Mouse (Mus musculus) E14TG2a.4 (cell line): ENCODE data around the gene Calcrl.
A peak's percentile ranks its signal among the peaks of the same experiment; 100 is the strongest.

Source experiments
- H3K27me3 ChIP-seq: 2 replicates; pipeline ENCODE4 v1.6.1; 2014; ENCODE audit warnings: low read length, control low read depth; ENCODE audit not compliant: insufficient read depth
- H3K36me3 ChIP-seq: 2 replicates; pipeline ENCODE4 v1.6.1; 2014; ENCODE audit warnings: low read length, control low read depth; ENCODE audit not compliant: insufficient read depth
- H3K4me1 ChIP-seq: replicated peaks from 2 replicates; pipeline ENCODE4 v1.6.1; 2014; ENCODE audit warnings: low read depth, low read length, control low read depth
- H3K4me3 ChIP-seq: replicated peaks from 2 replicates; pipeline ENCODE4 v1.5.1; 2014; ENCODE audit warnings: mild to moderate bottlenecking, low read length
- H3K9me3 ChIP-seq: 2 replicates; pipeline ENCODE4 v1.6.1; 2014; ENCODE audit warnings: low read length, control low read depth
- CTCF ChIP-seq: conservative IDR thresholded peaks from 2 replicates; pipeline ENCODE4 v1.5.1; 2014; ENCODE audit warnings: low read length
- NANOG ChIP-seq: IDR thresholded peaks from 2 replicates; pipeline ENCODE4 v1.6.1; 2014; ENCODE audit warnings: borderline replicate concordance, low read length, mixed read lengths
- POU5F1 ChIP-seq: IDR thresholded peaks from 2 replicates; pipeline ENCODE4 v1.6.1; 2014; ENCODE audit warnings: low read length, borderline replicate concordance

Gene Calcrl

GRCm38 (mm10) chr2:84454551-84455235 is 29.5 kb upstream of the Calcrl start:
- TF ChIP-seq CTCF, result no peak
- TF ChIP-seq POU5F1, result no peak
- no peak for TF ChIP-seq NANOG
- H3K27me3 ChIP-seq, result no peaks in the 10 kb centered on the region
- peaks cover 43% of the 10 kb centered on the region for H3K36me3 ChIP-seq
- H3K4me3 ChIP-seq, result 0 out of 2 replicates have a peak overlapping the region, but pooled peaks have one; percentile 1
- H3K9me3 ChIP-seq, result no peaks in the 10 kb centered on the region
- peaks cover 15% of the 10 kb centered on the region for H3K4me1 ChIP-seq

GRCm38 (mm10) chr2:84454051-84454450 is 28.8 kb upstream of the Calcrl start:
- H3K9me3 ChIP-seq, result no peaks in the 10 kb centered on the region
- no peaks in the 10 kb centered on the region for H3K27me3 ChIP-seq
- H3K4me1 ChIP-seq, result peaks cover 11% of the 10 kb centered on the region
- TF ChIP-seq NANOG (no peak), CTCF (peak; percentile 60)
- H3K36me3 ChIP-seq, result peaks cover 49% of the 10 kb centered on the region
- H3K4me3 ChIP-seq, result no peak overlapping the region

GRCm38 (mm10) chr2:84445499-84445898 is 20.3 kb upstream of the Calcrl start:
- H3K4me1 ChIP-seq, result no peaks in the 10 kb centered on the region
- no peak overlapping the region for H3K4me3 ChIP-seq
- TF ChIP-seq POU5F1 (no peak), CTCF (no peak), NANOG (no peak)
- peaks cover 47% of the 10 kb centered on the region for H3K36me3 ChIP-seq
- no peaks in the 10 kb centered on the region for H3K9me3 ChIP-seq
- no peaks in the 10 kb centered on the region for H3K27me3 ChIP-seq

- H3K36me3 ChIP-seq, result peaks cover 43% of the 10 kb centered on the region
- no peaks in the 10 kb centered on the region for H3K9me3 ChIP-seq
- H3K4me1 ChIP-seq, result no peaks in the 10 kb centered on the region
- H3K4me3 ChIP-seq, result no peak overlapping the region
- no peak for TF ChIP-seq CTCF
- no peak for TF ChIP-seq NANOG
- TF ChIP-seq POU5F1, result no peak
- no peaks in the 10 kb centered on the region for H3K27me3 ChIP-seq
Measured at GRCm38 (mm10) chr2:84441940-84442339, 16.7 kb upstream of the Calcrl start.

- peaks cover 4% of the 10 kb centered on the region for H3K36me3 ChIP-seq
- no peaks in the 10 kb centered on the region for H3K9me3 ChIP-seq
- H3K27me3 ChIP-seq, result no peaks in the 10 kb centered on the region
- H3K4me3 ChIP-seq, result no peak overlapping the region
- TF ChIP-seq POU5F1, result no peak
- TF ChIP-seq CTCF, result no peak; the same call in 1 of the 2 replicates
- TF ChIP-seq NANOG, result no peak
- peaks cover 6% of the 10 kb centered on the region for H3K4me1 ChIP-seq
Measured at GRCm38 (mm10) chr2:84429724-84430123, 4.5 kb upstream of the Calcrl start.

- H3K36me3 ChIP-seq, result peaks cover 4% of the 10 kb centered on the region
- TF ChIP-seq CTCF (no peak), POU5F1 (no peak), NANOG (no peak)
- H3K4me1 ChIP-seq, result peaks cover 6% of the 10 kb centered on the region
- H3K4me3 ChIP-seq, result no peak overlapping the region
- no peaks in the 10 kb centered on the region for H3K27me3 ChIP-seq
- no peaks in the 10 kb centered on the region for H3K9me3 ChIP-seq
Measured at GRCm38 (mm10) chr2:84428836-84429235, 3.6 kb upstream of the Calcrl start.

- no peaks in the 10 kb centered on the region for H3K27me3 ChIP-seq
- TF ChIP-seq CTCF, result no peak
Measured at GRCm38 (mm10) chr2:84426531-84426930, 1.3 kb upstream of the Calcrl start.

GRCm38 (mm10) chr2:84416501-84416900 is 8.7 kb downstream of the Calcrl start:
- TF ChIP-seq CTCF (no peak), POU5F1 (no peak), NANOG (no peak)
- H3K36me3 ChIP-seq, result no peaks in the 10 kb centered on the region
- H3K9me3 ChIP-seq, result no peaks in the 10 kb centered on the region
- no peaks in the 10 kb centered on the region for H3K27me3 ChIP-seq
- no peaks in the 10 kb centered on the region for H3K4me1 ChIP-seq
- no peak overlapping the region for H3K4me3 ChIP-seq

More at GRCm38 (mm10) chr2:84426531-84426930, 1.3 kb upstream of the Calcrl start:
- H3K36me3 ChIP-seq, result no peaks in the 10 kb centered on the region
- no peak overlapping the region for H3K4me3 ChIP-seq
- H3K4me1 ChIP-seq, result peaks cover 6% of the 10 kb centered on the region
- H3K9me3 ChIP-seq, result no peaks in the 10 kb centered on the region

- H3K27me3 ChIP-seq, result no peaks in the 10 kb centered on the region
- no peak overlapping the region for H3K4me3 ChIP-seq
- no peaks in the 10 kb centered on the region for H3K36me3 ChIP-seq
- no peak for TF ChIP-seq NANOG
- no peak for TF ChIP-seq CTCF
- TF ChIP-seq POU5F1, result no peak
- no peaks in the 10 kb centered on the region for H3K4me1 ChIP-seq
- H3K9me3 ChIP-seq, result no peaks in the 10 kb centered on the region
Measured at GRCm38 (mm10) chr2:84409796-84410592, 15.2 kb downstream of the Calcrl start.
